Mouse (Mus musculus) brown adipose tissue, adult 24 weeks (tissue): ENCODE measurements around the gene Dnlz. TPM values are rescaled to one million over a fixed set of nuclear protein-coding genes. Genes with fewer than 3 reads are reported as not detected.
A peak's percentile ranks its signal among the peaks of the same experiment; 100 is the strongest.
"Not testable (repeated sequence)": the region's sequence is repeated elsewhere in the genome, so short reads cannot be mapped to it uniquely, and the experiment has no call there.

Experiments used
- H3K27ac ChIP-seq: fragments of 200-500 bp; replicated peaks from 2 replicates; pipeline ENCODE4 v1.5.1; 2012; ENCODE audit warnings: low read depth, mild to moderate bottlenecking, low read length
- H3K4me1 ChIP-seq: fragments of 200-500 bp; 2 replicates; pipeline ENCODE4 v1.6.1; 2012; ENCODE audit warnings: low read length, mixed read lengths; ENCODE audit not compliant: control insufficient read depth, insufficient read depth, insufficient read length
- H3K4me3 ChIP-seq: fragments of 200-500 bp; 2 replicates; pipeline ENCODE4 v1.5.1; 2012; ENCODE audit warnings: low read depth, mild to moderate bottlenecking, low read length, moderate library complexity; ENCODE audit not compliant: insufficient read depth
- polyA plus RNA-seq: library from polyadenylated mRNA; stranded (reverse); fragments of >200 nt; gene quantifications from 2 replicates; pipeline ENCODE4 v1.2.4, GENCODE M21; 2012; ENCODE audit not compliant: missing spikeins, insufficient read depth, insufficient read length

Dnlz gene
- polyA plus RNA-seq: 30.9 and 32.9 TPM in 2 replicates

DNA sequence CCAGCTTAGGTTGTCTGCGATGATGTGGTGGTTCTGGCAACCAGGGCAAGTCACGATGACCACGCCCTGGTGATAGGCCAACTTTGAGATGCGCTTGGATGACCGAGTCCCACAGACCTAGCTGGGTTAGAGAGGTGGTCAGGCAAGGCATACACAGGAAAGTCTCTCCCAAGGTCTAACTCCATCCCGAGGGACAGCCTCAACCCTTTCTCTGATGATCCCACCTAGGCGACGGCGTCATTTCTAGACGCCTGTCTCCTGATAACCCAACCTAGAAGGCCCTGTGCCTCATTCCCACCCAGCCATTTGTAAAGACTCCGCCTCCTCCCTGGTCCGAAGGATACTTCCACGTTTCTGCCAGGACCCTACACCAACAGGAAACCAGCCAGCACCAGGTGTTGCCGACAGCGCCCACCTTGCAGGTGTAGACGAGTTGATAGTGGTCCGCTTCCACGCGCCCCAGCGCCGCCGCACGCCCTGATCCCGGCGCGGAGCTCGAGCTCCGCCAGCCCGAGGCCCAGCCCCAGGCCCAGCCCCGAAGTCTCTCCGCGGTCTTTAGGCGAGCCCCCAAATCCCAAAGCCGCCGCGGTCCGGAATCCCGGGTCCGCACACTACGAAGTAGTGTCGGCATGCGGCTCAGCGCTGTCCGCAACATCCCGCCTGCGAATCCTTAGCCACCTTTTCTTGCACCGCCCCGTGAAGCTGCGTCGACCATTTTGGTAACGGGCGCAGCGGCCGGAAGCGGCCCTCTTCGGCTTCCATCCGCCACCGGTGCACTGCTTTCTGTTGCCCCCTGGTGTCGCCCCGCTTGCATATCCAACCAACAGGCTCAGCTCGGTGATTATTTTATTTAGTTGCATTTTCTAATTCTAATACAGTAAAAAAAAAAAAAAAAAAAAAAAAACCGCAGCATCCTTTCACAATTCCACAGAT is at the start of gene Dnlz:
Gene Dnlz, minus strand, starts transcription at position 753 of the 933 bp plus-strand sequence.
- Histone ChIP-seq H3K4me1 (peaks cover 14% of the 10 kb centered on the region), H3K4me3 (peak within 1 kb of the TSS; percentile 96), H3K27ac (peak within 1 kb of the TSS; percentile 58)

DNA sequence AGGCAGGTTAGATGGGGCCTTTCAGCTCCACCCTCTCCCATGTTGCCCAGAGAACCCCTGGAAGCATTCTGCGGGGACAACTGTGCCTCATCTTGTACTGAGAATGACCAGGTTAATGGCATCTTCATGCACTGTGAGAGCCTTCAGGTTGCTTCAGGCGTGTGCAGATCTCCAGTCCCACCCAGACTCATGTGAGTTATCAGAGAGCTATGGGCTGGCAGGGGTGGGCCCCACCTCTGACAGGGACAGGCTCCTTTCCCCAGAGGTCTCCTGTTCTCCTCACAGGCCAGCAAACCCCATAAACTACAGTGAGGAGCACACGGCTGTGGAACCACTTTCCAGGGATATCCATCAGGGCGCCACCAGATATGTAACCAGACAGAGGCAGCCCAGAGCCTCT is 49.1 kb upstream of the Dnlz start:
- no peak overlapping the region for H3K27ac ChIP-seq
- H3K4me1 ChIP-seq: peaks cover 3% of the 10 kb centered on the region
- H3K4me3 ChIP-seq: no peak overlapping the region

DNA sequence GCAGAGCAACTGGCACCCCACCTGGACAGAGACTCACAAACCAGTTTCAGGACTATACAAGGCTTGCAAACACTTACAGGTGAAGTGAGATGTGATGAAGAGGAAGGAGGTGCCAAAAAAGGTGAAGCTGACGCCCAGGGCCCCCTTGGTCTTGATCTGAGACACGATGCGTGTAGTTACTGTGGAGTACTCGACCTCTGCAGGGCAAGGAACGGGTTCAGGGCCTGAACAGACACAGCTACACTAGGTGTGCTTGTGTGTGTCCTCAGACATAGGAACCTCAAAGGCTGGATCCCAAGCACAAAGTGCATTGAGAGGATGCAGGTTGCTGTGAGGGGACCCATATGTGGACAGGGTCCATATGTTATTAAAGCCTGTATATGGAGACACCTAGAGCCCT is 48.4 kb upstream of the Dnlz start:
- Histone ChIP-seq H3K4me1 (no peaks in the 10 kb centered on the region), H3K27ac (no peak overlapping the region)

DNA sequence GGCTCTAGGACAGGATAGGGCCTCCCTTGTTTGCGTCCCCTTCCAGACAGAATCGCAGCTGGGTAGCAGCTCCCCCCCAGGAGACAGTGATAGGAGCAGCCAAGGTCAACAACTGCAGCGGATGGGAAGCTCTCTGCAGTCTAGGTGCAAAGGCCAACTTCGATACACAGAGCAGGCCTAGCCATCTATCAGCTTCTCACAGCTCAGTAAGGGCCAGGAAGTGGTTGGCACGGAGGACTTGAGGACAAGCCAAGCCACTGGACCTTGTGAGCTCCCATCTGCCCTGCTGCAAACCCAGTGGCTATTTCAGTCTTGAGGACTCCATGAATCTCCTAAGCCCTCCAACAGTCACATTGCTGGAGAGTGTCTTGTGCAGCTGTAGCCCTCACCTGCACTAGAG is 47.7 kb upstream of the Dnlz start:
- Histone ChIP-seq H3K4me1 (no peaks in the 10 kb centered on the region), H3K27ac (no peak overlapping the region), H3K4me3 (no peak overlapping the region)

More for the DNA sequence above, 48.4 kb upstream of the Dnlz start:
- no peak overlapping the region for H3K4me3 ChIP-seq

DNA sequence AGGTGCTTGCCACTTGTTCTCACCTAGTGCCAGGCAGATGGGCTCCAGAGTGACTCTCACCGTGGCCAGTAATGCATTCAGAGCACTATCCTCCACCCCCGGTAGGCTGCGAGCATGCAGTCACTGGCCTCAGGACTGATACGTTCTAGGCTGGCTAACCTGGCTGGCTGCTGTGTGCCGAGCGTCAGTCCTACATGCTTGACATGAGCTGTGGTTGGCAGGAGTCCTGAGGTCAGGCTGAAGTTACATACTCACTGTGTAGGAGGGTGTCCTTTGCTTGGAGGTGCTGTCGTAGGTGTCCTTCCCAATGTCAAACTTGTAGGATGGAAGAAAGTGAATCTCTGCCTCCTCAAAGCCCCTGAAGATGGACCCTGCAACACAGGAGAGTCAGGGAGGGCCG is 47.1 kb upstream of the Dnlz start:
- H3K27ac ChIP-seq: no peak overlapping the region
- H3K4me1 ChIP-seq: no peaks in the 10 kb centered on the region
- no peak overlapping the region for H3K4me3 ChIP-seq

DNA sequence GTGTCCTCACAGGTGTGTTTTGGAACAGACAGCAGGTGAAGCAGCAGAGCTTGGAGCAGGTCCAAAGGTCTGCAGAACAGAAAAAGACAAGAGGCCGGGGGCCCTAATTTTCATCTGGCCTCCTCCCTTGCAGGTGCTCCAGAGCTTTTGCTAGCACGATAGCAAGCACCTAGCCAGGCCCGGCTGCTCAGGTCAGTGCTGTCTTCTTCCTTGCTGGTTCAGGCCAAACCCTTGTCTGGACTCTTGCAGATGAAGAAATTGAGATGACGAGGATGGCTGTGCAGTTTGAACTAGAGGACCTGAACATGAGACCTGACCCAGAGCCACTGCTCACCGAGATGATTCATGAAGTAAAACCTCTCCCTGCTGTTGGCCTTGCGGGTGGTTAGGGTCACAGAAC is 39.7 kb upstream of the Dnlz start:
- H3K27ac ChIP-seq: no peak overlapping the region
- peaks cover 7% of the 10 kb centered on the region; the same call in 1 of the 2 replicates for H3K4me1 ChIP-seq
- no peak overlapping the region for H3K4me3 ChIP-seq

DNA sequence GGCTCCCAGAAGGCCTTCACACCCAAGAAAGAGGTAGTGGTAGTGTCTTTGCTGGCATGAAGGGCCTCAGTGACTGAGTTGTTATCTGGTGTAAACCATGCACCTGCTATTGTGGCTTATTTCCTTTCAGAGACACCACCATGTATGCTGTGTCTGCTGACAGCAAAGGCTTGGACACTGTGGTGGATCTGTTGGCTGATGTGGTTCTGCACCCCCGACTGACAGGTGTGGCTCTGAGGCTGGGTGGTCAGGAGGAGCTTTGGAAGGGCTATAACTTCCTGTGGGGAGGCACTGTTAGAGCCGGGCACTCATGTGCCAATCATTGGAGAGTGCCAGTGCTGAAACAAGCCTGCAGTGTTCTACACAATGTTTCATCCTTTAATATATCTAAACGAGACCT is 39.0 kb upstream of the Dnlz start:
- H3K4me3 ChIP-seq: no peak overlapping the region
- peaks cover 7% of the 10 kb centered on the region; the same call in 1 of the 2 replicates for H3K4me1 ChIP-seq
- H3K27ac ChIP-seq: no peak overlapping the region

DNA sequence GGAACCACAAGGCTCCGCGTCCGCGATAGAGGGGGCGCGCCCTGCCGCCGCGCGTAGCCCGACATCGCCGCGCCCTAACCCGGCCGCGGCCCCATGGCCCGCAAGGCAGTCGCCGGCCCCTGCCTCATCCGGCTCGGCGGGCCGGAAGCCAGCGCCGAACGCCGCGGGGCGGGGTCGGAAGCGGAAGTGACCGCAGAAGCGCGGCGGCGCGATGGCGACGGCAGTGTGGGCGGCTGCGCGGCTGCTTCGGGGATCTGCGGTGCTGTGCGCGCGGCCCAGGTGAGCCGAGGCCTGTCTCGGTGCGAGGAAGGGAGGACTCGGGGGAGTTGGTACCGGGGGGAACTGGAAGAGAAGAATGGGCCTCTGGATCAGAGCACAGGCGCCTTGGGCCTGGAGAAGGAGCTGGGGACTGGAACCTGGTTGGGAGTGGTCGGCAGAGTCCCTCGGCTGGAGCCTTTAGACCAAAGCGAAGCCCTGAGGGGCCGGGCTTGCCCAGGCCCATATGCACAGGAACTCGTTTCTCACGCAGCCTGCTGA is 37.3 kb upstream of the Dnlz start, which contains the start of the genes Entr1 and Pmpca:
Gene Entr1, minus strand, starts transcription at position 163 of the 537 bp plus-strand sequence.
Gene Pmpca, plus strand, starts transcription at position 186 of the 537 bp plus-strand sequence.
- Histone ChIP-seq H3K4me3 (peak within 1 kb of the TSS; percentile 99), H3K4me1 (peaks cover 7% of the 10 kb centered on the region; the same call in 1 of the 2 replicates), H3K27ac (peak within 1 kb of the TSS; percentile 66)

DNA sequence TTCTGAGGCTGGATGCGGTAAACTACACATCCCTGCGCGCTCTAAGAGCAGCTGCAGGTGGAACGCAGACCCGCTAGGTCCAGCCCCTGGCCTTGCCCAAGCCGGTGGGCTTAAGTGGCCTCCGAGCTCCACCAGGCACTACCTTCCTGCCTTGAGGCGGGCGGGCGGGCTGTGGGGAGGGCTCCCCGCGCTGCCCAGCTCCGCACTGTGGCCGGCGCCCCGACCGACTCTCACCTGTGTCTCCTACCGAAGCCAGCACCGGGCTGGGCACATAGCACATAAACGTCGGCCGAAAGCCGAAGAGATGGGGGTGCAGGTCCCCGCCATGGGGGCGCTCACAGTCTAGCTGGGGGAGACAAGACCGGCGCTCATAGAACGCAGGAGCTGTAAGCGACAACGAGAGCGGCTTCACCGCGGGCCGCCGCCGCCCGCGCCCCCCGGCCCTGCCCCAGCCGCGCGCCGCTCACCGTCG is 36.8 kb upstream of the Dnlz start:
- Histone ChIP-seq H3K27ac (peak overlapping the region; percentile 32; the same call in 1 of the 2 replicates), H3K4me1 (peaks cover 7% of the 10 kb centered on the region; the same call in 1 of the 2 replicates), H3K4me3 (peak overlapping the region; percentile 99)

DNA sequence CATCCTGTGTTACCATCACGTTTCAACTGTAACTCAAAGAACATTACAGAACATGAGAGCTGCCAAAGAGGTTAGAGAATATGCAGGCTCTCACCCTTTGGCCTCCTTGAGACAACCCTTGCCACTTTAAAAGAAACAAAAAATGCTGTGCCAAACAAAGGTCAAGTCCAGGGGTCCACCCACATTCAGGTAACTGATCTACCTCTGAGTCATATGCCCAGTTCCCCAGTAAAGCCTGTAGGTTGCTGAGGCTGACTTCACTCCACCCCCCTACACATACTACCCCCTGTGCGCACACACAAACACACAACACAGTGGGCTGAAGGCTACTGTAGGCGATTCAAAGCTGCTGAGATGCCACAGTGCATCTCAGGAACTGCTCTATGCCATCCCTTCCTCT is 35.8 kb upstream of the Dnlz start:
- Histone ChIP-seq H3K27ac (no peak overlapping the region), H3K4me3 (no peak overlapping the region), H3K4me1 (peaks cover 7% of the 10 kb centered on the region; the same call in 1 of the 2 replicates)

DNA sequence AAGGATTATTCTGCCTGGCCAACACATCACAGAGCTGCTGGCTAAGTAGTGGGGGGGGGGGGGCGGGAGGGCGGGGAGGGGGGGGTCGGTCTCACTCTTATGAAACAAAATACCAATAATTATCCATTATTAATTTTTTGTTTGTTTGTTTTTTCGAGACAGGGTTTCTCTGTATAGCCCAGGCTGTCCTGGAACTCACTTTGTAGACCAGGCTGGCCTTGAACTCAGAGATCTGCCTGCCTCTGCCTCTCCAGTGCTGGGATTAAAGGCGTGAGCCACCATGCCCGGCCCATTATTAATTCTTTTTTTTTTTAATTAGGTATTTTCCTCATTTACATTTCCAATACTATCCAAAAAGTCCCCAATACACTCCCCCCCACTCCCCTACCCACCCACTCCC is 29.0 kb upstream of the Dnlz start:
- not testable (repeated sequence) for H3K4me1 ChIP-seq, H3K27ac ChIP-seq
- peak overlapping the region; percentile 66 for H3K4me3 ChIP-seq

DNA sequence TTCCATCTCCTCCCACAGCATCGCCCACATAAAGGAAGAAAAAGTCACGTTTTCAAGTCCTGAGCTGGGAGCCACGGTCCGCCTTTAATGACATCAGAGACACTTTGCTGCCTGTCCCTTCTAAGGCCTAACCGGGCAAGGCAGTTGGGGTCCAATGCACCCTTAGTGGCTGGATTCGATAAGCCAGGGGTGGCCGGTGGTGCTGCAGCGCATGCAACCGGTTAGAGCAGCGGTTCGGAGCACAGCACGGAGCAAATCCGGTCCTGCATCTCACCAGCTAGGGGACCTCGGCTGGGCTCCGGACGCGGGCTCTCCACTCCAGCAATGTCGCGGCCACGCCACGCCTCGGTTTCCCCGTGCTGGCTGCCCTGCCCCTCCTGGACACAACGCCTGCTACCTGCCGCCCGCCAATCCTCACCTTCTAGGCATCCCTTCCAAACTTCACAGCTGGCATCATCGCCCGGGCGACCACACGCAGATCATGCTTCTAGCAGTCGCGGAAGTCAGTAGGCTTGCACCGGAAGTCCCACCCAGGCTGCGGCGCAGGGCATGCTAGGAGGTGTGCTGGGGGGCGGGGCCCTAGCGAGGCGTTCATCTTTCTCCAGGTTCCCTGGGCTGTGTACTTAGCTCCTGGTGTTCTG is 28.3 kb upstream of the Dnlz start, which contains the start of gene Snapc4:
Gene Snapc4, minus strand, starts transcription at position 523 of the 641 bp plus-strand sequence.
- Histone ChIP-seq H3K27ac (no peak within 1 kb of the TSS), H3K4me1 (no peaks in the 10 kb centered on the region)

DNA sequence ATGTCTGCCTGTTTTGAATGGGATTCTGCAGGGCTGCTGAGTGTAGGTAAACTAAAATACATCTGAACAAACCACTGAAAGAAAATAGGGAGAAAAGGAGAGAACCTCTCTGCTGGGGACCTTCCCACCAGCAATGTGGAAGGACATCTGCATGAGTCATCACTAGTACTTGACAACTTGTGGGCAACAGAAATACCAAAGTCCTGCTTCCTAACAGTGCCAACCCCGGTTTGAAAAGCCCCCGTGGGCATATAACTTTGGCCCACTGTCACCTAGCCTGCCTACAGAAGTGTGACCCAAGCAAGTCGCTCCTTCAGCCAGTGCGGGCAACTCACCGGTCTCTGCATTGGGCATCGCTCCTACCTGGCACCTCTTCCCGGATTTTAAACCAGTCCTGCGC is 20.5 kb upstream of the Dnlz start:
- no peak overlapping the region for H3K4me3 ChIP-seq
- H3K27ac ChIP-seq: no peak overlapping the region
- H3K4me1 ChIP-seq: no peaks in the 10 kb centered on the region

More for the DNA sequence above, 28.3 kb upstream of the Dnlz start, which contains the start of gene Snapc4:
- peak within 1 kb of the TSS; percentile 66 for H3K4me3 ChIP-seq

DNA sequence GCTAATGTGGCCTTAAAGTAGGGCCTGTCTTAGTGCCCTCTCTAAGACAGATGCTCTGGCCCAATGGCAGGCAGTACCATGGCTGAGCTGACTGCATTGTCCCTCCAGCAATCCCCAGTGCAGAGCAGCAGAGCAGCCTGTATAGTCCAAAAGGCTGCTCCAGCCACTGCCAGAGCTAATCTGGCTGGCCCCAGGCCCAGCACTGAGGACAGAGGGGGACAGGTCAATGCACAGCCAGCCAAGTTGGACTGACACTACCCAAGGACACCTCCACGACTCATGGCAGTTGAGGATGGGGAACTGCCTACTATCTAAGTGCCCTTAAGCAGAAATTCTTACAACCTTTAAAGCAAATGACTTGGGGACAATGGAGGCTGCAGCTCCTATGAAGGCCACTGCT is 16.7 kb upstream of the Dnlz start:
- H3K27ac ChIP-seq: no peak overlapping the region
- H3K4me1 ChIP-seq: no peaks in the 10 kb centered on the region
- H3K4me3 ChIP-seq: no peak overlapping the region

DNA sequence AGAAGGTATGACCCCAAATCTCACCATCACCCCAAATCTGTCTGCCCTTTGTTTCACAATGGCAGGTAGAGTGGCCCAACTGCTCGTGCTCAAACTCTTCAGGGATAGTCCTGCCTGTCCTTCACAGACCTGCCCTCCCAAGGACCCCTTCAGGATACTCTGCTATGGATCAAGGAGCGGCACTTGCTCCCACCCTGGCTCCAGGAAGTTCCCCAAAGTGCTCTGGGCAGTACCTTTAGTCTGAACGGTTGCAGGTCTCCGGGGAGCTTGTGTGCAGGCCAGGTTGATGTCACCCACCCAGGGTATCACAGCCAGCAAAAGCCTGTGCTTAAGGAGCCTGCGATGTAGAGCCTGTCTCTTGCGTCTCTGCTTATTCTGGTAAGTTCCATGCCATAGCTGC is 16.0 kb upstream of the Dnlz start:
- no peak overlapping the region for H3K27ac ChIP-seq
- H3K4me3 ChIP-seq: no peak overlapping the region
- H3K4me1 ChIP-seq: no peaks in the 10 kb centered on the region
